Mouse (Mus musculus): ENCODE results near the gene Hspd1. TPM values are rescaled to one million over a fixed set of nuclear protein-coding genes. Genes with fewer than 3 reads are reported as not detected.

Gene Hspd1
- polyA plus RNA-seq, 1 experiment from 2014 or later = 397 TPM

- ATAC-seq (ENCODE audit: insufficient read depth, low FRiP score, low TSS enrichment) (no peak), DNase-seq (ENCODE audit: low spot score) (no peak)
- Histone ChIP-seq H3K27me3 (ENCODE audit: control insufficient read depth, insufficient read depth, low read length) (no peaks in the 10 kb centered on the region), H3K27ac (ENCODE audit: low read depth, low read length) (no peak overlapping the region), H3K4me1 (ENCODE audit: control insufficient read depth, insufficient read depth, low read length) (no peaks in the 10 kb centered on the region; the same call in 1 of the 2 replicates), H3K9ac (ENCODE audit: low read length) (no peak overlapping the region), H3K4me3 (ENCODE audit: low read depth, low read length) (no peak overlapping the region), H3K4me2 (ENCODE audit: low read depth) (no peak overlapping the region), H3K9me3 (ENCODE audit: control insufficient read depth, low read length) (no peaks in the 10 kb centered on the region), H3K36me3 (ENCODE audit: control insufficient read depth, insufficient read depth, low read length) (no peaks in the 10 kb centered on the region)
- 90% methylated on average over 5 of the region's 5 CpGs for WGBS
Measured at GRCm38 (mm10) chr1:55055322-55056115, 32.5 kb downstream of the Hspd1 start.

GRCm38 (mm10) chr1:55053596-55053995 is 34.4 kb downstream of the Hspd1 start:
- H3K9me3 ChIP-seq (ENCODE audit: control insufficient read depth, low read length) = no peaks in the 10 kb centered on the region
- no peaks in the 10 kb centered on the region for H3K27me3 ChIP-seq (ENCODE audit: control insufficient read depth, insufficient read depth, low read length)
- H3K4me3 ChIP-seq (ENCODE audit: low read depth, low read length) = peak overlapping the region; percentile 79
- no peaks in the 10 kb centered on the region for H3K36me3 ChIP-seq (ENCODE audit: control insufficient read depth, insufficient read depth, low read length)
- H3K27ac ChIP-seq (ENCODE audit: low read depth, low read length) = no peak overlapping the region
- H3K4me2 ChIP-seq (ENCODE audit: low read depth) = peak overlapping the region; percentile 36
- no peak overlapping the region; the same call in 1 of the 2 replicates for H3K9ac ChIP-seq (ENCODE audit: low read length)
- DNase-seq (ENCODE audit: low spot score) (no peak), ATAC-seq (ENCODE audit: insufficient read depth, low FRiP score, low TSS enrichment) (no peak)
- 72% methylated on average over 4 of the region's 4 CpGs for WGBS
- H3K4me1 ChIP-seq (ENCODE audit: control insufficient read depth, insufficient read depth, low read length) = no peaks in the 10 kb centered on the region; the same call in 1 of the 2 replicates

GRCm38 (mm10) chr1:55053005-55053404 is 35.0 kb downstream of the Hspd1 start:
- H3K9ac ChIP-seq (ENCODE audit: low read length) = peak overlapping the region; percentile 67
- H3K27me3 ChIP-seq (ENCODE audit: control insufficient read depth, insufficient read depth, low read length) = no peaks in the 10 kb centered on the region
- DNase-seq (ENCODE audit: low spot score) (peak; percentile 58), ATAC-seq (ENCODE audit: insufficient read depth, low FRiP score, low TSS enrichment) (peak; percentile 62)
- peak overlapping the region; percentile 45; the same call in 1 of the 2 replicates for H3K27ac ChIP-seq (ENCODE audit: low read depth, low read length)
- peak overlapping the region; percentile 36 for H3K4me2 ChIP-seq (ENCODE audit: low read depth)
- no peaks in the 10 kb centered on the region for H3K4me1 ChIP-seq (ENCODE audit: control insufficient read depth, insufficient read depth, low read length)
- no peaks in the 10 kb centered on the region for H3K9me3 ChIP-seq (ENCODE audit: control insufficient read depth, low read length)
- H3K36me3 ChIP-seq (ENCODE audit: control insufficient read depth, insufficient read depth, low read length) = no peaks in the 10 kb centered on the region
- under 1% methylated on average over 42 of the region's 42 CpGs for WGBS
- peak overlapping the region; percentile 79 for H3K4me3 ChIP-seq (ENCODE audit: low read depth, low read length)

GRCm38 (mm10) chr1:55052355-55052953 is 35.6 kb downstream of the Hspd1 start, which contains the start of gene Coq10b:
TSS of gene Coq10b (plus strand) at chr1:55052770.
- H3K9me3 ChIP-seq (ENCODE audit: control insufficient read depth, low read length) = no peaks in the 10 kb centered on the region
- peak; percentile 99 for DNase-seq (ENCODE audit: low spot score)
- no peaks in the 10 kb centered on the region for H3K4me1 ChIP-seq (ENCODE audit: control insufficient read depth, insufficient read depth, low read length)
- H3K27ac ChIP-seq (ENCODE audit: low read depth, low read length) = peak within 1 kb of the TSS; percentile 45; the same call in 1 of the 2 replicates
- H3K27me3 ChIP-seq (ENCODE audit: control insufficient read depth, insufficient read depth, low read length) = no peaks in the 10 kb centered on the region
- WGBS = under 1% methylated on average over 46 of the region's 46 CpGs
- peak; percentile 100 for ATAC-seq (ENCODE audit: insufficient read depth, low FRiP score, low TSS enrichment)
- H3K9ac ChIP-seq (ENCODE audit: low read length) = peak within 1 kb of the TSS; percentile 67
- H3K36me3 ChIP-seq (ENCODE audit: control insufficient read depth, insufficient read depth, low read length) = no peaks in the 10 kb centered on the region
- H3K4me2 ChIP-seq (ENCODE audit: low read depth) = peak within 1 kb of the TSS; percentile 67
- H3K4me3 ChIP-seq (ENCODE audit: low read depth, low read length) = peak within 1 kb of the TSS; percentile 79

GRCm38 (mm10) chr1:55051671-55052070 is 36.4 kb downstream of the Hspd1 start:
- DNase-seq (ENCODE audit: low spot score) = no peak
- Histone ChIP-seq H3K9ac (ENCODE audit: low read length) (no peak overlapping the region), H3K9me3 (ENCODE audit: control insufficient read depth, low read length) (no peaks in the 10 kb centered on the region), H3K4me1 (ENCODE audit: control insufficient read depth, insufficient read depth, low read length) (no peaks in the 10 kb centered on the region), H3K27ac (ENCODE audit: low read depth, low read length) (no peak overlapping the region), H3K4me3 (ENCODE audit: low read depth, low read length) (no peak overlapping the region), H3K27me3 (ENCODE audit: control insufficient read depth, insufficient read depth, low read length) (no peaks in the 10 kb centered on the region), H3K36me3 (ENCODE audit: control insufficient read depth, insufficient read depth, low read length) (no peaks in the 10 kb centered on the region), H3K4me2 (ENCODE audit: low read depth) (no peak overlapping the region)
- WGBS = 81% methylated on average over 3 of the region's 3 CpGs
- no peak for ATAC-seq (ENCODE audit: insufficient read depth, low FRiP score, low TSS enrichment)

- WGBS = 66% methylated on average over 4 of the region's 4 CpGs
- Histone ChIP-seq H3K27ac (ENCODE audit: low read depth, low read length) (no peak overlapping the region), H3K4me3 (ENCODE audit: low read depth, low read length) (no peak overlapping the region), H3K27me3 (ENCODE audit: control insufficient read depth, insufficient read depth, low read length) (no peaks in the 10 kb centered on the region), H3K36me3 (ENCODE audit: control insufficient read depth, insufficient read depth, low read length) (no peaks in the 10 kb centered on the region), H3K9ac (ENCODE audit: low read length) (no peak overlapping the region), H3K4me2 (ENCODE audit: low read depth) (no peak overlapping the region), H3K4me1 (ENCODE audit: control insufficient read depth, insufficient read depth, low read length) (no peaks in the 10 kb centered on the region), H3K9me3 (ENCODE audit: control insufficient read depth, low read length) (no peaks in the 10 kb centered on the region)
- no peak for ATAC-seq (ENCODE audit: insufficient read depth, low FRiP score, low TSS enrichment)
- no peak for DNase-seq (ENCODE audit: low spot score)
Measured at GRCm38 (mm10) chr1:55048841-55049587, 39.0 kb downstream of the Hspd1 start.

- ATAC-seq (ENCODE audit: insufficient read depth, low FRiP score, low TSS enrichment) = no peak
- H3K36me3 ChIP-seq (ENCODE audit: control insufficient read depth, insufficient read depth, low read length) = no peaks in the 10 kb centered on the region
- H3K4me1 ChIP-seq (ENCODE audit: control insufficient read depth, insufficient read depth, low read length) = no peaks in the 10 kb centered on the region
- no peak overlapping the region for H3K4me3 ChIP-seq (ENCODE audit: low read depth, low read length)
- DNase-seq (ENCODE audit: low spot score) = no peak
- H3K27ac ChIP-seq (ENCODE audit: low read depth, low read length) = no peak overlapping the region
- no peaks in the 10 kb centered on the region for H3K27me3 ChIP-seq (ENCODE audit: control insufficient read depth, insufficient read depth, low read length)
- no peak overlapping the region for H3K4me2 ChIP-seq (ENCODE audit: low read depth)
- H3K9ac ChIP-seq (ENCODE audit: low read length) = no peak overlapping the region
- H3K9me3 ChIP-seq (ENCODE audit: control insufficient read depth, low read length) = no peaks in the 10 kb centered on the region
- 89% methylated on average over 3 of the region's 3 CpGs for WGBS
Measured at GRCm38 (mm10) chr1:55043164-55043563, 44.9 kb downstream of the Hspd1 start.

GRCm38 (mm10) chr1:55042246-55042645 is 45.8 kb downstream of the Hspd1 start:
- no peak for DNase-seq (ENCODE audit: low spot score)

More at GRCm38 (mm10) chr1:55042246-55042645, 45.8 kb downstream of the Hspd1 start:
- Histone ChIP-seq H3K9me3 (ENCODE audit: control insufficient read depth, low read length) (no peaks in the 10 kb centered on the region), H3K27me3 (ENCODE audit: control insufficient read depth, insufficient read depth, low read length) (no peaks in the 10 kb centered on the region), H3K4me2 (ENCODE audit: low read depth) (no peak overlapping the region), H3K4me1 (ENCODE audit: control insufficient read depth, insufficient read depth, low read length) (no peaks in the 10 kb centered on the region), H3K9ac (ENCODE audit: low read length) (no peak overlapping the region), H3K27ac (ENCODE audit: low read depth, low read length) (no peak overlapping the region), H3K36me3 (ENCODE audit: control insufficient read depth, insufficient read depth, low read length) (no peaks in the 10 kb centered on the region), H3K4me3 (ENCODE audit: low read depth, low read length) (no peak overlapping the region)
- ATAC-seq (ENCODE audit: insufficient read depth, low FRiP score, low TSS enrichment) = no peak
- 71% methylated on average over 1 of the region's 1 CpGs for WGBS
